Mouse (Mus musculus) megakaryocyte-erythroid progenitor cell, adult 5 weeks (primary cell): ENCODE results near the gene Slc47a2. TPM values are rescaled to one million over a fixed set of nuclear protein-coding genes. Genes with fewer than 3 reads are reported as not detected.

Source experiments
- polyA plus RNA-seq: library from polyadenylated mRNA; stranded (reverse); fragments of >175 nt; gene quantifications from 2 replicates; pipeline ENCODE4 v1.2.3, GENCODE M21; 2012

The Slc47a2 gene
- polyA plus RNA-seq: not detected in 2 replicates

DNA sequence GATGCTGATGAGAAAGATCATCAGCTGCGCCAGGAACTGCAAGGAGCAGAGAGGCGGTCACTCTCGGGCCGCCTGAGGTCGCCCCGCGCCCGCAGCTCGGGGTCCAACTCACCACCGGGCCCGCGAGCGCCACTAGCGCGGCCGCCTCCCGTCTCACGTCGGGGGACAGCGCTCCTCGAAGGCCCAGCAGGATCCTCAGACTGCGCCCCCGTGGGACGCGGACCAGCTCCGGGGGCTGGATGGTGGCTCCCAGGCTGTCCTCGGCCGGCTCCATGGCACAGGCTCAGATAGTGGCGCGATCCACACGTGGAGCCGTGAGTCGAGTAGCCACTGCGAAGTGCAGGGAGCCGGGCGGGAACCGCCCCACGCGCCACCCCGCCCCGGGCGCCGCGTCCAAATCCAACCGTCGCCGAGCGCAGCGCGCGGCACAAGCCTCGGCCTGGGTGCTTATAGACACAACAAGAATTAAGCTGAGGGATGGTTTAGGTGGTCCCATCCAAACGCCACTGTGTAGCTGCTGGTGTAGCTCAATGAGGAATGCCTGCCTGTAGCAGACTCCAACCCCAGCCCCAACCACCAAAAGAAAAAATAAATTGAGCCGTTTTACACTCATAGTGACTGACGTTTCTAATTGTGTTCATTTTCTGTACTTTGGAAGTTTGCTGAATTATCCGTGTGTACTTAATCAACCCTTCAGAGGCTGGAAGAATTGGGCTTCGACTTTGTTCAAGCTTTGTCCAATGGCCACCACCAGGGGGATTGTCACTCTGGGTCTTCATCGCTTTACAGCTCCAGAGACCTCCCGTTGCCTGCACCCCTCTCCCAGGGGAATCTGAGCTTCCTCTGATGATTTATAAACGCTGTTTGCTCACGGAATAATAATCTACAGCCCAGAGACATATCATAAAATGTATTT is at the start of gene Slc47a2:
TSS of gene Slc47a2 (minus strand) at position 356 of the 916 bp plus-strand sequence.

DNA sequence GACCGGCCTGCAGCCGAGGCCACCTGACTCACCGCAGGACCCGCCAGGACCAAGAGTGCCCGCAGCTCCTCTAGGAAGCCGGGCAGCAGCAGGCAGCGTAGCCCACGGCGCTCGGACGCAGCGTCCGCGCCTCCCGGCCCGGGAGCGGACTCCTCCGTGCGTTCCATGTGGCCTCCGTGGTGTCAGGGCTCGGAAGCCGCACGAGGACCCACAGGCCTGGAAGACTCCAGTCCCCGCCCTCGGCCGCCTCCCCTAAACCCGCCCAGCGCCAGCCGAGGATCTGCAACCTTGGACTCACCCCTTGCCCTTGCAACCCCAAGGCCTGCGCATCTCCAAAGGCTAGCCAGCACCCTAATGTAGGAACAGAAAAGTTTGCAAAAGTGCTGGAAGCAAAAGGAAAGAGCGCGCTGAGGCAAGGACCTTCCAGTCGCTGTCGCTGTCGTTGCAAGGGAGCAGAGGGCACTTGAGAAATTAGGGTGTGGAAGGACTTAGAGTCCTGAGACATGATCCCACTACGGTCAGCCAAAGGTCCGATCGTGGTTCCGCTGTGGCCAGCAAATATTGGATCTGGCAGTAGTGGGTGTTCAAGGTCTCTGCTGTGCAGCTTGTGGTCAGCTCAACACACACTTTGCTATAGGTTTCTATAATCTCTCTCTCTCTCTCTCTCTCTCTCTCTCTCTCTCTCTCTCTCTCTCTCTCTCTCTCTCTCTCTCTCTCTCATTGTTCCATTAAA is 35.4 kb upstream of the Slc47a2 start, which contains the start of gene Slc47a1:
TSS of gene Slc47a1 (minus strand) at position 465 of the 733 bp plus-strand sequence.

DNA sequence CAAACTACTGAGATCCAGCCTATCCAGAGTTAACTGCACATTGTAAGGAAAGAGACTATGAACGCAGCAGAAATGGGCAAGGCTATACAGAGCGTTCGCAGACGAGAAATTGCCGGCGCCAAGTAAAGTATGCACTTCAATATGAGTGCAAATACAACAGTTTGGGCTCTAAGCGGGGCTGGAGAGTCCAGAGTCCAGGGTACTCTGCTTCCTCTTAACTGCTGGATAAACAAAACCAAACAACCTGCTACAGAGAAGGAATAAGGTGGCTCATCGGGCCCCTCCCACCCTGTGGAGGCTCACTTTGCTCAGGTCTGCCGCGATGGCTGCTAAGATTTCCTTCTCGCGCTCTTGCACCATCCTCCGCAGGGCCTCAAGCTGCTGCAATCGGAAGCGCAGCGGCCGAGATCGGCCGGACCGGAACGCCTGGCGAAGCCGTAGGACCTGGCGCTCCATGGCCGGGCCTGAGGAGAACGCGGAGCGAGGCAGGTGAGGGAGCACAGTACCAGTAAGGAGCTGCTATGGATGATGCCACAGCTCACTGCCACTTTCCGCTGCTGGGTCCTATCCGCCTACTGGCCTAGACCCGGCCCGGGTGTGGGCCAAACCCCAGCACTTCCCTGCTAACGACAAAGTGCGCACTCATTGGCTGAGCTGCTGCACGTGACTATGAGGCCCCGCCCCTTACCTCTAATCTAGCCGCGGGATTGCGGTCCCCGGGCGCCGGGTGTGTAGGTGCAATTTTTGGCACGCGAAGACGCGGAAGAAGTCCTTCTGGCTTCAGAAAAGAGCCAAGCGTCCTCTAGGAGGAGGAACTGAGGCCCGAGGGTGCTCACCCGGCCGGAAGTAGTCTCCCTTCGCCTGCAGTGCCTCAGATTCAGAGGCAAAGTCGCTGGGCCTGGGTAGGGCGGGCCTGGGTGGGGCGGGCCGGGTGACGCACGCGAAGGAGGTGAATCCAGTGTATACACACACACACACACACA is 75.8 kb downstream of the Slc47a2 start, which contains the start of gene Aldh3a2:
TSS of gene Aldh3a2 (minus strand) at position 914 of the 983 bp plus-strand sequence.

Other genes with a start within 250 kb of the Slc47a2 start
- gene Tnfrsf13b, start 216.1 kb downstream of the Slc47a2 start, polyA plus RNA-seq: 121 and 133 TPM in 2 replicates
- gene Usp22, start 167.8 kb downstream of the Slc47a2 start, polyA plus RNA-seq: 45.7 and 60.4 TPM in 2 replicates
- gene Aldh3a1, start 135.3 kb downstream of the Slc47a2 start, polyA plus RNA-seq: not detected in 2 replicates
- 4.4 and 5.0 TPM in 2 replicates for gene Aldh3a2, start 75.4 kb downstream of the Slc47a2 start, polyA plus RNA-seq
- gene Slc47a1, start 35.5 kb upstream of the Slc47a2 start, polyA plus RNA-seq: not detected in 2 replicates
- not detected in 2 replicates for gene Rnf112, start 111.3 kb upstream of the Slc47a2 start, polyA plus RNA-seq
- gene Mfap4, start 142.6 kb upstream of the Slc47a2 start, polyA plus RNA-seq: not detected in 2 replicates
- 33.6 and 37.7 TPM in 2 replicates for gene Mapk7, start 151.5 kb upstream of the Slc47a2 start, polyA plus RNA-seq
- 1.7 and 1.8 TPM in 2 replicates for gene B9d1, start 162.3 kb upstream of the Slc47a2 start, polyA plus RNA-seq
- gene Epn2, start 236.8 kb upstream of the Slc47a2 start, polyA plus RNA-seq: 0.11 and 0.22 TPM in 2 replicates